Mouse (Mus musculus) gastrocnemius, postnatal 10 days (tissue): ENCODE measurements around the gene Abhd17c. TPM values are rescaled to one million over a fixed set of nuclear protein-coding genes. Genes with fewer than 3 reads are reported as not detected.

Source experiments
- DNase-seq: peaks from one replicate; pipeline ENCODE4 v3.0.0; 2021; ENCODE audit warnings: mixed read lengths
- total RNA-seq, 2 experiments: library from RNA; stranded (reverse); gene quantifications; 2 replicates each; pipeline ENCODE4 v1.2.3; 2021

The Abhd17c gene
- total RNA-seq, 2 experiments from 2014 or later, result 7.5 to 10.5 TPM

GRCm38 (mm10) chr7:84073856-84074255 is 77.8 kb downstream of the Abhd17c start:
- DNase-seq, result no peak

GRCm38 (mm10) chr7:84068931-84069330 is 82.8 kb downstream of the Abhd17c start:
- DNase-seq, result peak; percentile 57

GRCm38 (mm10) chr7:84059799-84060198 is 91.9 kb downstream of the Abhd17c start:
- DNase-seq, result no peak

Other genes with a start within 250 kb of the Abhd17c start
- 1 to 10 TPM in 1 of 2 experiments, under 1 TPM in 1; 0.31 to 2.6 TPM for gene Cemip, start 65.4 kb downstream of the Abhd17c start, total RNA-seq